Mouse (Mus musculus): ENCODE results near the gene Tlr8. TPM values are rescaled to one million over a fixed set of nuclear protein-coding genes. Genes with fewer than 3 reads are reported as not detected.
A peak's percentile ranks its signal among the peaks of the same experiment; 100 is the strongest.

The Tlr8 gene
- polyA plus RNA-seq, 2 experiments from 2014 or later: not detected

DNA sequence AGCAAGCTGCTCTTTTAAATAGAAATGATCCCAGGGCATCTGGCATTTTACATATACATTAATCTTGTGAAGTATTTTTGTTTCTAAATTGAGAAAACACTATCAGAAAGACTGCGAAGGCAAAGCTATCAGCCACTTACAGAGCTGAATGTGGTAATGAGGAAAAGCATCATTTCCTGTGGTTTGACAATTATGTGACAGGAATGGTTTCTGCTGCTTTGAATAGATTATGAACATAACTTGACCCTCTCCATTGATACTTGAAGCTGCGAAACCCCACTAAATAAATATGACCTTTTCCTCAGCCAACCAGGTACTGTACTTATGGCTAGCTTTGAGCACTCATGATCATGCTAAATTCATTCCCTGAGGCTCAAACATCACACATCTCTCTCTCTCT is 62.8 kb downstream of the Tlr8 start:
- ATAC-seq: peak; percentile 45

DNA sequence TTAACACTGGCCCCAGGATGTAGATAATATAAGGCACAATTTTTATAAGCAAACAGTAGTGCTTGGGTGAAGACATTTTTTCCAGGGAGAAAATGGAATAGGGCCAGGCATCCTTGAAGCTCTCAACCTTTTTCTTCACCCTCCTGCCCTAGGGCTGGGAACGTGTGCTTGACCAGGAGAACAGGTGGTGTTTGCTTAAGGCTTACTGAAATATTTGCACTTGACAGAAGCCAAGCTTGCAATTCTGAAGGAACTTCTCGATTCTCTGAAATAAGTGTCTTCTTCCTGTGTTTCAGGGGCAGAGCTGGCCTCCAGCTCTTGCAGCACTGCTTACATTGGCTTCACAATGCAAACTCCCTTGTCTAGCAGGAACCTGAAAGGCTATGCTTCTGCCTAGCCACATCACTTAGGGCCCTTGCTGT is 68.9 kb downstream of the Tlr8 start:
- no peak for ATAC-seq

Other genes starting within 250 kb of the Tlr8 start
- gene Tmsb4x, start 55.0 kb downstream of the Tlr8 start, polyA plus RNA-seq (2017; shearing (Covaris generic)): over 10,000 TPM; 15,449 to 15,725 TPM
- gene Tlr7, start 66.2 kb upstream of the Tlr8 start, polyA plus RNA-seq (2017; shearing (Covaris generic)): 1 to 10 TPM; 7.4 to 9.0 TPM
- 10 to 100 TPM; 67.7 to 78.2 TPM for gene Prps2, start 118.4 kb upstream of the Tlr8 start, polyA plus RNA-seq (2017; shearing (Covaris generic))